Mouse (Mus musculus) neutrophil, adult 83 days (primary cell): Measurements from ENCODE around the gene Nob1. TPM values are rescaled to one million over a fixed set of nuclear protein-coding genes. Genes with fewer than 3 reads are reported as not detected.

Source experiments
- total RNA-seq, 2 experiments: library from RNA; stranded (reverse); gene quantifications; one replicate each; pipeline ENCODE4 v1.2.4; 2023

Gene Nob1
- 10 to 100 TPM; 11.5 to 12.6 TPM for total RNA-seq

GRCm38 (mm10) chr8:107424597-107425229 lies at the start of gene Nob1:
Gene Nob1, minus strand, starts transcription at chr8:107425051.

GRCm38 (mm10) chr8:107435962-107436831 lies 11.3 kb upstream of the Nob1 start, which contains the start of gene Wwp2:
Gene Wwp2, plus strand, starts transcription at chr8:107436365.

DNA sequence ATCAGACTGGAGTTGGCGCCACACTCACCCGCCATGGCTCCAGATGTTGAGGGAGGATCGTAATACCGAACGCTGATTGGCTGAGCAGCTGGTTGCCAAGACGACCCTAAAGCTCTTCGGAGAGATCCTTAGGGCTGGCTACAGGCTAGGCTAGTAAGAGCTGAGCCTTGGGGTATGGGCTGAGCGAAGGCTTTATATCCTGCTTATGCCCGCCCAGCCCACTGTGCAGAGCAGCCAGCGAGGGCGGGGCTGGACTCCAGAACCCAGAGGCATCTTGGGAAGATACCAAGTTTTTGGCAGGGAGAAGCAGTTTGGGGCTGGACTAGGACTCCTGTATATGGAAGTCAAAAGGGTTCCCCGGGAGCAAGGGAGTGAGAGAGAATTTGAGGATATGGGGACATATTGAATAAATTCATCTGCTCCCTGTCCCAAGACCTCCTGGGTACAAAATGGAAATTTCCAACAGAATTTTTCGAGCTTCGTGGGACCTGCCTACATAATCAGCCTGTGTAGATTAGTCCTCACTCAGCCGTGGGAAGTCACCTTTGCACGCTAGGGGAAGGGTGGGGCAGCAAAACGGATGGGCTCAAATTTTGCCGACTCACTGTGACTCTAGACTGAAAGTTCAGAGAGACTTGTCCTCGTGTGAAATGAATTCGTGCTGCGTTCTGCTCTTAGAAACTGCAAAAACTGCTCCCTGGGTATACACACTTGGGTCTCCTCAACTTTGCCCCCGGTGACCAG lies 21.6 kb downstream of the Nob1 start, which contains the start of gene Nqo1:
TSS of gene Nqo1 (minus strand) at position 169 of the 744 bp plus-strand sequence.

Other genes with a start within 250 kb of the Nob1 start
- 10 to 100 TPM; 55.7 to 76.5 TPM for gene Nfat5, start 131.6 kb downstream of the Nob1 start, total RNA-seq
- 1 to 10 TPM; 2.3 to 2.5 TPM for gene Nqo1, start 21.8 kb downstream of the Nob1 start, total RNA-seq
- gene Wwp2, start 11.3 kb upstream of the Nob1 start, total RNA-seq: 100 to 1,000 TPM; 113 to 118 TPM
- gene Psmd7, start 163.4 kb upstream of the Nob1 start, total RNA-seq: 10 to 100 TPM; 35.8 to 38.3 TPM